Mouse (Mus musculus): ENCODE measurements around the gene Cpne8.
"Not testable (repeated sequence)": the region's sequence is repeated elsewhere in the genome, so short reads cannot be mapped to it uniquely, and the experiment has no call there.

Cpne8 gene

GRCm38 (mm10) chr15:90616116-90616798, 63.0 kb downstream of the Cpne8 start:
- DNase-seq (ENCODE audit: low spot score), result no peak

DNA sequence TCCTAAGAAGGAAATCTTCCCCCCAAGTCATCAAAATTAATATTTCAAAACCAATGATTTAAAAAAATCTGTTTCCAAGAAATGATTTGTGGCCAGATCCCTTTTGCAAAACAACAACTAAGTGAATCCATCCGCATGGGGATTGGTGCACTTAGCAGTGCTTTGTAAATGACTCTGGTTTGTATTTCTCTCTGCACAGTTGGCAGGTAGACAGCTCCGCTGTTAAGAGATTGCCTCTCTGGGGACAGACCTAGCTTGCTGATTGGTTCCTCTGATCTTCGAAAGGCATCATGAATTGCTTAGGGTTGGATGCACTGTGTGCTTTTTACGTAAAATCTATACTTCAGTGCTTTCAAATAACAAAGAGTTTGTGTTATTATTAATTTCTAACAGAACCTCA, 68.5 kb downstream of the Cpne8 start:
- not testable (repeated sequence) for DNase-seq (ENCODE audit: low spot score)

DNA sequence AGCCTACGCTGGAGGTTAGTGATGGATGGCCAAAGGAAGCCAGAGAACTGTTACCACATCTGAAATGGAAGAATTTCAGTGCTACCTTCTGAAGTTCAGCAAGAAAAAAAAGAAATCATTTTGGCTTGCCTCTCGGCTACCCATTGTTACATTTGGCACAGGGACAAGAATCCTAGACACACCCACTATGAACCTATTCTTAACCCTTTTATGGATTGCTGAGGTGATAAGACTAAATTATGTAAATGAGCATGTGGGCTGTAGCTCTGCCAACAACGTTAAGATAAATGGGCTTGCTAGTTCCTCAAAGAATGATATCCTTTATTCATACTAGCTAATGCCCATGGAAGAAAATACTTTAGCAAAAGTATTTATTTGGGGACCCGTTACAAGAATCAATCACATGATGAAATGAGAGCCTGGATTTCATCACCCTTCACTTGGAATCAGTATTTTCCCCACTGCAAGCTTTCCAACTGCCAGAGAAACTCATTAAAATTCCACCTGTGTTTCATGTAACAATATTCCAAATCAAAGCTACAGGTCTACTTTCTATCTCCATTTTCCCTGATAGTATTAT, 69.3 kb downstream of the Cpne8 start:
- no peak for DNase-seq (ENCODE audit: low spot score)

- no peak for DNase-seq (ENCODE audit: low spot score)
Measured at GRCm38 (mm10) chr15:90608368-90608767, 70.9 kb downstream of the Cpne8 start.

- no peak for DNase-seq (ENCODE audit: low spot score)
Measured at GRCm38 (mm10) chr15:90607181-90607580, 72.1 kb downstream of the Cpne8 start.

- no peak for DNase-seq (ENCODE audit: low spot score)
Measured at GRCm38 (mm10) chr15:90603676-90604075, 75.6 kb downstream of the Cpne8 start.

DNA sequence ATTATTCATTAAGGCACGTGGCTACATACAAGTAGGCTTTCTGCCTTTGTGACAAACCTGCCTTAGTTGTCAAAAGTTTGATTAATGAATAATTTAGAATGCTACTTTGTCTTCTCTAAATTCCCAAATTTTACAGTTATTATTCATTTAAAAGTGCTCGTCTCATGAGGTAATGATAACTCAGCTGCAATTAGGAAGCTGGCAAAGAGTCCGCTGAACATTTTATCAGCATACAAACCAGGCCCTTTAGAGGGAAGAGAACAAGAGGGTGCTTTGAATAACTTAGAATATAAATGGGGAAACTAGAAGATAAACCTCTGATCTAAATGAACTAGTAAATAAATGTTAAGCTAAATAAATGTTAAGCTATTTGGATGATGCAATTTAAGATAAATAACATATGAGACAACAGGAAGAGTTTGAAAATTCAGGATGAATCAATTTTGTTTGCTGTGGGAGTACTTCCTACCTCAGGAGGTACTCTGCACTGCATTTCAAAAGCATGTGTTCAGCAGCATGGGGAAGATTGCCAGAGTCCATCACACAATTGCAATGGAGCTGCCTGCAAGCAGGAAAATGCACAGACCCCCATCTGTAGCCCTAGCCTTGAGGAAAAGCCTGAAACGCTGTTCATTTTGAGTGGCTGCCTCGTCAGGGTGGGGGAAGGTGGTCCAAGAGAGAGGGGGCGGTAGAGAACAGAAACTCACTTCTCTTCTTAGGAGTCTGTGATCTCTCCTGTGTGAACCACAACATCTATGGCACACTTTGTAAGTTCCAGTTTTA, 81.3 kb downstream of the Cpne8 start:
- no peak for DNase-seq (ENCODE audit: low spot score)

DNA sequence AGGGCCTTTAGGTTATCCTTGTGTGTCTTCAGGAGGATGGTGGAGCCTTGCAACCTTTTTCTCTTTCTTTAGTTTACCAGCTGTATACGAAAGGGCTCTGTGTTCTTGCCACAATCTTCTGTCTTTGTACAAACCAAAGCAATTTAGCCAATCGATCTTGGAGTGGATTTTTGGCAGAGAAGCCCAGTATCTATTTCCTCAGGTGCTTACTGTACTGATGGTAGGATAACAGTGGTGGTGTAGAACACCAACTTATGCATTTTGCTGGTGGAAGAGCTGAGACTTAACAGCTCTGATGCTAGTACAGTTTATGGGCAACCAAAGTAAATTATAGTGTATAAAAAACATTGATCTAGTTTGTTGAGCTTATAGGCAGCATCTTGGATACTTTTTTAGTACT, 83.6 kb downstream of the Cpne8 start:
- no peak for DNase-seq (ENCODE audit: low spot score)

DNA sequence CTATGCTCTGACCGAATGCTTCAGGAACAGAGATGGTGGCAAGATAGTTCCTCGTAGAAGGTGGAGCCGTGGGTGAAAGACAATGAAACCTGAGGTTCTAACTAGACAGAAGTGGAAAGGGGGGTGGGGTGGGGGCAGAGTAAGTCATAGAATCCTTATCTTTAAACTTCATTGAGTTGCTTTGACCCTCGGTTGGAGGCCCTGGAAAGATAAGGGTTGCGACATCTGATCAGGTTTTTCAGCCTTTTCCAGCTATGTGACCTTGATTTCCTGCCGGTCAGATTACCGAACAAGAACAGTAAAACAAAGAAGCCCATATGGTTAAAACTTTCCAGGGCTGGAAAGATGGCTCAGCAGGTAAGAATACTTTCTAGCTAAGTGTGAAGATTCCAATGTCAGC, 89.6 kb downstream of the Cpne8 start:
- peak; percentile 35 for DNase-seq (ENCODE audit: low spot score)

DNA sequence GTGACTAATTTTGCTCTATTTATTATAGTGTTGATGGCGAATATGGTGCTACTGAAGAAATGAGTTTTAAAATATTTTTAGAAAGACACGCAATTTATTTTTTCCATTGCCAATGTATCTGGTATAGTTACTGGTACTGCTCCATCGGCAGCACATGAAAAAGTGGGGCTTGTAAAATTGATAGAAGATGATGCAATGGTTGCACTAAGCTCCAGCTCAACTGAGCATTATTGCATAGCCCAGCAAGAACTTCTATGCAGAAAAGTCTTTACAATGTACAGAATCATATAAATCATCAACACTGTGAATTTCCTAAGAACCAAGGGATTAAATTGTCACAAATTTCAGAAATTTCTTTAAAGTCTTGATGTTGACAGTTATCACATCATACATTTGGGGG, 101.8 kb downstream of the Cpne8 start:
- DNase-seq (ENCODE audit: low spot score), result no peak

DNA sequence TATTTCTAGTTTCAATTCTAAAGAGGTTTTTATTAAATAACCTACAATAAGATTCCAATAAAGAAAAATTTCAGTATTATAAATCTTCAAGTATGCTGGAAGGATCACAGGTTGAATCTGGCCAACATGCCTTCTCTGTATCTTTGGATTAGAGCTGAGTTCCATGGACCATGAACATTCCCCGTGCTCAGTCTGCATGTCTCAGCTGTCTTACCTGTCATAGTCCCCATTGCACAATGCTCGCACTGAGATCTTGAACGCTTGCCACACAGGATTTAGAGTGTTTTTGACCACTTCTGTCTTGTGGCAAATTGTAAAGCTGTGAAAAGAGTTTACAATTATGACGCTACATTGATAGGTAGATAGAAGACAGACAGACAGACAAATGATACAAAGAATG, 110.0 kb downstream of the Cpne8 start:
- DNase-seq (ENCODE audit: low spot score), result no peak

GRCm38 (mm10) chr15:90568050-90568449, 111.2 kb downstream of the Cpne8 start:
- DNase-seq (ENCODE audit: low spot score), result no peak

DNA sequence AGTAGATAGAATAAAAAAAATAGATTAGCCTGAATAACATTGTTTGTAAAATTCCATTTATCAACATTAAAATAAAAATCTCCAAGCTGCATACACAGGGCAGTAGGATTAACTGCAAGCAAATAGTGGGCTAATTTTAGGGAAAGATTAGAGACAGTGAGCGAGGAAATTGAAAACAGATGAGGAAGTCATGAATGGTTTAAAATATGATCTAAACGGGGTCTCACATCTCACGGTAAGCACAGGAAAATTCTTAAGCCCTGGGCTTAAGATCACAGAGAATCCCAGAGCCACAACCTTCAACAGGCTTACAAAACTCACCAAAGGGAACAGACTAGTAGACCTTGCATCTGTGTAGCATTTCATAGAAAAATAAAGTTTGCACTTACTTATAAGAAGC, 115.2 kb downstream of the Cpne8 start:
- DNase-seq (ENCODE audit: low spot score), result no peak

DNA sequence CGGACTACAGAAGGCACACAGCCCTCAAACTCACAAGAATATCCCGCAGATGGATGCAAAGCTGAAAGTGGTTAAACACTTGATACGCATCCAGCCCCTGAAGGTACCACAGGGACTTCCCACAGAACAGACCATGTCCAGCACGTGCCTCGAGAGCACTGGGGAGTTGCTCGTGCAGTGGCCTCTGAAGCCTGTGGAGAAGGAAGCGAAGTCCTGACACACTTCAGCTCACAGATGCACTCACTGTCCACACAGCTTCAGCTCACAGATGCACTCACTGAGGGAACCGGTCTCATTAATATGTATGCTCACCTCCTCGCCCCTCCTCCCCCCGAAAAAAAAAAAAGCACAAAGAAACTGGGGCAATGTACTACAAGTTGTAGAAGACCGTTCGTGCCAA, 117.6 kb downstream of the Cpne8 start:
- DNase-seq (ENCODE audit: low spot score), result no peak

- no peak for DNase-seq (ENCODE audit: low spot score)
Measured at GRCm38 (mm10) chr15:90548589-90548988, 130.6 kb downstream of the Cpne8 start.

GRCm38 (mm10) chr15:90543447-90543846, 135.8 kb downstream of the Cpne8 start:
- no peak for DNase-seq (ENCODE audit: low spot score)

- no peak for DNase-seq (ENCODE audit: low spot score)
Measured at GRCm38 (mm10) chr15:90542126-90542525, 137.1 kb downstream of the Cpne8 start.

DNA sequence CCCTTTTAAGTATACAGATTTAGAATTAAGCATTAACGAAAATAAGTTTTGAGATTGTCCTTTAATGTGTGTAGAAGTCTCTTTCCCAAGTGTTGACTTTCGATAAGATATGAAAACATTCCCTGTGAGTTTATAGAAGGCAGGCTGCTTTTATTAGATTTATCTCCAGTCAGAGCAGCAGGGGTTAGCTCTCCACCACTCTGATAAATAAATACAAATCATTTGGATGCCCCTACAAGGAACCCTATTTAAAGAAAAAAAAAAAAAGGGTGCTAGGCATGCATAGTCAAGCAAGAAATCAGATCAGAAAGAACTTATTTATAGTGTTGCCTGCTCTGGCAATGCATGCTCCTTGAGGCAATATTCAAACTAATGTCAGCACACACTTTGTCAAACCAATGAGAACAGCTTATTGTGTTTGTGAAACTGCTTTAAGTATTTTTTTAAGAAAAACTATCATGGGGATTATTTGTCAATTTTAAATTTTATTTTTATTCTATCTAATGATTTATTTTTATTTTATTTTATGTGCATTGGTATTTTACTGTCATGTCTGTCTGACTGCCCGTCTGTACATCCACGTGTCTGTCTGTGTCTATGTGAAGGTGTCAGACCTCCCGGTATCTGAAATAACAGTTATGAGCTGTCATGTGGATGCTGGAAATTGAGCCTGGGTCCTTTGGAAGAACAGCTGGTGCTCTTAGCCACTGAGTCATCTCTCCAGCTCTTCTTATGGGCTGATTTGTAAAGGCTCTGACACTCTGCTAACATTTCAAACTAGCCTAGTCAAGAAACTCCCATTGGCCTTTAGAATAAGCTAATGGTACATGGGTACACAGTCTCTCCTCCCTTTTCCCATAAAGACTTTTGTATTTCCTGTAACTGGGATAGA, 142.7 kb downstream of the Cpne8 start:
- DNase-seq (ENCODE audit: low spot score), result no peak

DNA sequence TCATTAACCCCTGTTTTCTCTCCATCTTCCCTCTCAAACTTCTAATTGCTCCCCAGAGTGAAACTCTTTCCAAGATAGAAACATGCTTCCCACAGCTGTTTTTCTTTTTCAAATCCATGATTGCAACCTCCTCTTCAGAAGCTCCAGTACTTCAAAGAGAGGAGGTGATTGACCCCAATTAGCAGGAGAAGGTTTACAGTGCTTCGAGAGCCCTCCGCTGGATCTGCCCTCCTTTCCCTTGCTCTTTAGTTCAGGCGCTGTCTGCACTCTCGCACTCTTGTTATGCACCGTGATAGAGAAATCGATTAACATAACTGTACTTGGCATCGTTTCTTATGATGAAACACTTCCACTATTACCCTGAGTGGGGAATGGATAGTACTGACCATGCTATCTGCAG, 143.5 kb downstream of the Cpne8 start:
- DNase-seq (ENCODE audit: low spot score), result no peak

GRCm38 (mm10) chr15:90512769-90513168, 166.5 kb downstream of the Cpne8 start:
- DNase-seq (ENCODE audit: low spot score), result no peak

- no peak for DNase-seq (ENCODE audit: low spot score)
Measured at GRCm38 (mm10) chr15:90497080-90497479, 182.2 kb downstream of the Cpne8 start.

DNA sequence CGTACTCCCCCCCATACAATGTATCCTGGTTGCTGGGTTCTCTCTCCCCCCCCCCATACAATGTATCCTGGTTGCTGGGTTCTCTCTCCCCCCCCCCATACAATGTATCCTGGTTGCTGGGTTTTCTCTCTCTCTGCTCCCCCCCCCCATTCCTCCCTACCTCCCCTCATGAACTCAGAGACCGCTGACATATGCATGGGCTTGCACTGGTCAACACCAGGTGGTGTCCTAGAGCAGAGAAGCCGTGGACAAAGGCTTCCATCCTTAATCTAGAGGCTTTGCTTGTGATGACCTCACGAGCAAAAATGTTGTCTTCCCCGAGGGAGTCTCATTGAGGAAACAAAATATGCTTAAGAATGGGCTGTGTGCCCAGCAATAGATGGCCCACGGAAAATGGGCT, 187.7 kb downstream of the Cpne8 start:
- no peak for DNase-seq (ENCODE audit: low spot score)
